Mouse (Mus musculus) hindbrain, embryonic 15.5 days (tissue): ENCODE data around the gene Chst11. TPM values are rescaled to one million over a fixed set of nuclear protein-coding genes. Genes with fewer than 3 reads are reported as not detected.

Experiments
- ATAC-seq: fragments of 200-750 bp; cut with Nextera tagmentation; 2 replicates; pipeline ENCODE4 v1.8.0; 2017; ENCODE audit warnings: low read depth, moderate number of reproducible peaks, moderate TSS enrichment; ENCODE audit not compliant: low FRiP score
- H3K27ac ChIP-seq: fragments of 300-500 bp; sonication (generic); replicated peaks from 2 replicates; pipeline ENCODE4 v1.5.1; 2015; ENCODE audit warnings: mild to moderate bottlenecking, inconsistent platforms
- H3K27me3 ChIP-seq: fragments of 300-500 bp; sonication (generic); 2 replicates; pipeline ENCODE4 v1.6.1; 2015; ENCODE audit warnings: control low read depth, inconsistent platforms
- H3K36me3 ChIP-seq: fragments of 300-500 bp; sonication (generic); 2 replicates; pipeline ENCODE4 v1.6.1; 2015; ENCODE audit warnings: control low read depth, inconsistent platforms
- H3K4me1 ChIP-seq: fragments of 300-500 bp; sonication (generic); replicated peaks from 2 replicates; pipeline ENCODE4 v1.6.1; 2015; ENCODE audit warnings: control low read depth, inconsistent platforms
- H3K4me2 ChIP-seq: fragments of 300-500 bp; sonication (generic); 2 replicates; pipeline ENCODE4 v1.6.1; 2015; ENCODE audit warnings: moderate library complexity, mild to moderate bottlenecking, inconsistent platforms
- H3K4me3 ChIP-seq: fragments of 300-500 bp; sonication (generic); 2 replicates; pipeline ENCODE4 v1.5.1; 2015; ENCODE audit warnings: mild to moderate bottlenecking, inconsistent platforms
- H3K9ac ChIP-seq: fragments of 300-500 bp; sonication (generic); 2 replicates; pipeline ENCODE4 v1.6.1; 2015; ENCODE audit warnings: inconsistent platforms
- H3K9me3 ChIP-seq: fragments of 300-500 bp; sonication (generic); 2 replicates; pipeline ENCODE4 v1.6.1; 2016; ENCODE audit warnings: control low read depth, inconsistent platforms
- WGBS: fragments of 180-500 bp; shearing (Covaris S2); methylation state at CpG from one replicate; pipeline ENCODE4 v1.1.7; 2015; 5-methylcytosine and 5-hydroxymethylcytosine counted together
- polyA plus RNA-seq: library from polyadenylated mRNA; unstranded; fragments of >200 nt; fragmentation: Nextera tagmentation; extraction: Ambion mirVana; gene quantifications from 2 replicates; pipeline ENCODE4 v1.2.1, GENCODE M21; 2015

The Chst11 gene
- polyA plus RNA-seq, 1 experiment from 2014 or later, result 3.8 TPM

DNA sequence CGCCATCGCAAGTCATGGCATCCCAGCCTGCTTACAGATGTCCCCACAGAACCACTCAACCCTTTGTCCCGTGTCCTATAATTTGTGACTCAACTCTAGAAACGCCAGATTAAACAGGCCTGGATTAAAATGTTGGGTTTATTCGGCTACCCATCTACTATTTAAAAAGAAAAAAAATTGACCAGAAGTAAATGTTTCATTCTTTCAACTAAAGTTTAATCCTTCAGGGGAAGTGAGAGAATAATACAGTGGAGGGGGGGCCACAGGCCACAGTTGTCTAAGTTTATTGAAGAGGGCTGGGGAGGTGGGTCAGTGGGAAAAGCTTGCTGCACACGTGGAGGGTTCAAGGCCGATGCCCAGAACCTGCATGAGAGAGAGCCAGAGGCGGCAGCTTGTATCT is 173.9 kb downstream of the Chst11 start:
- Histone ChIP-seq H3K4me3 (no peak overlapping the region), H3K36me3 (no peaks in the 10 kb centered on the region), H3K4me2 (no peak overlapping the region), H3K9me3 (no peaks in the 10 kb centered on the region), H3K4me1 (peaks cover 21% of the 10 kb centered on the region), H3K27me3 (no peaks in the 10 kb centered on the region), H3K9ac (no peak overlapping the region), H3K27ac (no peak overlapping the region)
- WGBS, result 92% methylated on average over 8 of the region's 8 CpGs
- no peak for ATAC-seq

- H3K4me2 ChIP-seq, result no peak overlapping the region
- ATAC-seq, result peak; percentile 60
- no peak overlapping the region for H3K27ac ChIP-seq
- H3K27me3 ChIP-seq, result no peaks in the 10 kb centered on the region
- no peaks in the 10 kb centered on the region for H3K9me3 ChIP-seq
- H3K36me3 ChIP-seq, result no peaks in the 10 kb centered on the region
- H3K4me3 ChIP-seq, result no peak overlapping the region
- no peak overlapping the region for H3K9ac ChIP-seq
- WGBS, result 56% methylated on average over 10 of the region's 10 CpGs
- peaks cover 25% of the 10 kb centered on the region for H3K4me1 ChIP-seq
Measured at GRCm38 (mm10) chr10:83161656-83162365, 176.5 kb downstream of the Chst11 start.

DNA sequence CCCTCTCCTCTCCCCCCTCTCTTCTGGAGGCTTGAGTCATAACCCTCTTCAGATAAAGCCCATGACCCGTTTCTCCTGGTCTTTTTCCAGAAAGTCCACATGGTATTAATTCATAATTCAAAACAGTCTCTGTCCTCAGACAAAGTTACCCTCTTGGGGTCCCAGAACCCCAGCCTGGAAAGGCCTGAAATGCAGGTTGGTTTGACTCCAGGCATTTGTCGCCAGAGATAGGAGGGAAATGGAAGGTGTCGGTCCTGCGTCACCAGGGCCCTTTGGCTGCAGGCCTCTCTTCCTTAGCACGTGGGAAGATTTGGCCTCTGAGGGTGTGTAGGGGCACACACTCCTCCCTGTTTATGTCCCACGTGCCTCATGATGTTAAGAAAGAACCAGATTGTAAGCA is 178.6 kb downstream of the Chst11 start:
- Histone ChIP-seq H3K9ac (no peak overlapping the region), H3K27ac (no peak overlapping the region), H3K4me2 (no peak overlapping the region), H3K4me3 (no peak overlapping the region), H3K4me1 (peaks cover 25% of the 10 kb centered on the region), H3K36me3 (no peaks in the 10 kb centered on the region), H3K9me3 (no peaks in the 10 kb centered on the region), H3K27me3 (no peaks in the 10 kb centered on the region)
- WGBS, result 58% methylated on average over 6 of the region's 6 CpGs
- ATAC-seq, result no peak

DNA sequence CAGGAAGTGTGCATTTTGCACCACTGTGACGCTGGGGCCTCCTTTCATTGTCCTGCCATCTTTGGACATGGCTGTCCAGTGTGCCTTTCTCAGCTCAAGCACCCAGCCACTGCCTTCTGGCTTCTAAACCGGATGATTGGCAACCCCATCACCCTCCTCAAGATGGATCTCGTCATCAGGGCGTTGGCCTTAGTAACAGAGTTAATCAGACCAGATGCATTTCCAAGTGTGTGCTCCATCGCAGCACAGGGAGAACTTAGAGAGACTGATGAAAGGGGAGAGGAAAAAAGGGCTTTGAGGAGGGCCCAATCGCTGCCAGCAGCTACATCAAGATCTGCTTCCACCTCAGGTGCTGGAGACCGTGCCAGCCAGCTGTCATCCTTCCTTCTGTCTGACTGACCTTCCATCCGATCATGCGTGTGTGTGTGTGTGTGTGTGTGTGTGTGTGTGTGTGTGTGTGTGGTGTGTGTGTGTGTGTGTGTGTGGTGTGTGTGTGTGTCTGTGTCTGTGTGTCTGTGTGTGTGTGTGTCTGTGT is 179.7 kb downstream of the Chst11 start:
- H3K4me2 ChIP-seq, result no peak overlapping the region
- no peaks in the 10 kb centered on the region for H3K27me3 ChIP-seq
- H3K9me3 ChIP-seq, result no peaks in the 10 kb centered on the region
- H3K9ac ChIP-seq, result no peak overlapping the region
- H3K36me3 ChIP-seq, result no peaks in the 10 kb centered on the region
- no peak for ATAC-seq
- 67% methylated on average over 8 of the region's 9 CpGs for WGBS
- no peak overlapping the region for H3K27ac ChIP-seq
- peaks cover 25% of the 10 kb centered on the region for H3K4me1 ChIP-seq
- no peak overlapping the region for H3K4me3 ChIP-seq

DNA sequence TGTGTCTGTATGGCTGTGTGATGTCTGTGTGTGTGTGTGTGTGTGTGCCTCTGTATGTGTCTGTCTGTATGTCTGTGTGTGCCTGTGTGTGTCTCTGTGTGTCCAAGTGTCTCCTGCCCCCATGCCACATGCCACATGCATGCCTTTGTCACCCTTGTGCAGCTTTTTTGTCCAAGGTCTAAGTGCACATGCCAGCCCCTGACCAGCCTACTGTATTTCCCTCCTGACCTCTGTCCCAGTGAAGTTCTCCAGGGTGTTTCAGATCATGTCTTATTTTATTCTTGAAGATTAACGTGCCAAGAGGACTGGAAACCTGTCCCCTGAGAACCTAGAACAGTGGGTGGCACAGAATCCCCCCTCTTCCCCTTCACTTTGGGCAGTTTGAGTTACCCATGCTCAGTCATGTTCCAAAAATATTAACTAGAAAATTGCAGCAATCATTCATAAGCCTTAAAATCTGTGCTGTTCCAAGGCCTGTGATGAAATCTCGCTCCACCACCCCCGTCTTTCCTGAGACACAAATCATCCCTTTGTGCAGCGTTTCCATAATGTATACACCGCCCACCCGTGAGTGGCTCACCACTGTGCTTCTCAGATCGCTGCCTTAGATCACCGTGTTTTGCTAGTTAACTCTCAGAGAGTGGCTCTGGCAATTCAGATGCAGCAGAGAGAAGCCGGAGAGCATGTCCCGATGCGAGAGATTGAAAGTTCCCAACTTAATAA is 180.4 kb downstream of the Chst11 start:
- whole genome bisulfite sequencing, result 73% methylated on average over 11 of the region's 11 CpGs
- Histone ChIP-seq H3K4me2 (no peak overlapping the region), H3K4me3 (no peak overlapping the region), H3K9ac (no peak overlapping the region), H3K36me3 (no peaks in the 10 kb centered on the region), H3K27ac (no peak overlapping the region), H3K27me3 (no peaks in the 10 kb centered on the region), H3K4me1 (peaks cover 27% of the 10 kb centered on the region), H3K9me3 (no peaks in the 10 kb centered on the region)
- no peak for ATAC-seq

GRCm38 (mm10) chr10:83166272-83166671 is 181.0 kb downstream of the Chst11 start:
- Histone ChIP-seq H3K27me3 (no peaks in the 10 kb centered on the region), H3K27ac (no peak overlapping the region), H3K4me1 (peaks cover 27% of the 10 kb centered on the region), H3K4me3 (no peak overlapping the region), H3K9me3 (no peaks in the 10 kb centered on the region), H3K36me3 (no peaks in the 10 kb centered on the region), H3K9ac (no peak overlapping the region), H3K4me2 (no peak overlapping the region)
- WGBS, result 81% methylated on average over 9 of the region's 9 CpGs
- no peak for ATAC-seq

DNA sequence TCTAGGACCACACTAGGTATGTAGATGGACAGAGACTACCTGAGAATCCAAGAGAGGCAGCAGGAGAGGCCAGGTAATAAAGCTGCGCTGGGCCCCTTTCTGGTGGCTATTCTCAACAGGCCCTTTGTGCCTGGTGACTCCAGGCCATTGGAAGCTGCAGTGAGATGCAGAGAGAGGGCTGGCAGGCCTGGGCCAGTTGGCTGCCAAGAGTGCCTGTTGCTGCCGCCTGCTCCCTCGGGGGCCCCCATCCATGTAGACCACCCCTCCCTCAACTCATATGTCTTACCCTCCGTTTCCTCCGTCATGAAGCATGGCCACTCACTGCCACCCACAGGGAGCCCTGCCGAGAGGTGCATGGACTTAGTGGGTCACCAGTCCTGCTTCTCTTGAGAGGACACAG is 182.2 kb downstream of the Chst11 start:
- peaks cover 21% of the 10 kb centered on the region for H3K4me1 ChIP-seq
- WGBS, result 61% methylated on average over 6 of the region's 6 CpGs
- no peak for ATAC-seq
- H3K27ac ChIP-seq, result no peak overlapping the region
- no peak overlapping the region for H3K4me3 ChIP-seq
- H3K36me3 ChIP-seq, result no peaks in the 10 kb centered on the region
- H3K4me2 ChIP-seq, result no peak overlapping the region
- H3K9ac ChIP-seq, result no peak overlapping the region
- H3K27me3 ChIP-seq, result no peaks in the 10 kb centered on the region
- H3K9me3 ChIP-seq, result no peaks in the 10 kb centered on the region

DNA sequence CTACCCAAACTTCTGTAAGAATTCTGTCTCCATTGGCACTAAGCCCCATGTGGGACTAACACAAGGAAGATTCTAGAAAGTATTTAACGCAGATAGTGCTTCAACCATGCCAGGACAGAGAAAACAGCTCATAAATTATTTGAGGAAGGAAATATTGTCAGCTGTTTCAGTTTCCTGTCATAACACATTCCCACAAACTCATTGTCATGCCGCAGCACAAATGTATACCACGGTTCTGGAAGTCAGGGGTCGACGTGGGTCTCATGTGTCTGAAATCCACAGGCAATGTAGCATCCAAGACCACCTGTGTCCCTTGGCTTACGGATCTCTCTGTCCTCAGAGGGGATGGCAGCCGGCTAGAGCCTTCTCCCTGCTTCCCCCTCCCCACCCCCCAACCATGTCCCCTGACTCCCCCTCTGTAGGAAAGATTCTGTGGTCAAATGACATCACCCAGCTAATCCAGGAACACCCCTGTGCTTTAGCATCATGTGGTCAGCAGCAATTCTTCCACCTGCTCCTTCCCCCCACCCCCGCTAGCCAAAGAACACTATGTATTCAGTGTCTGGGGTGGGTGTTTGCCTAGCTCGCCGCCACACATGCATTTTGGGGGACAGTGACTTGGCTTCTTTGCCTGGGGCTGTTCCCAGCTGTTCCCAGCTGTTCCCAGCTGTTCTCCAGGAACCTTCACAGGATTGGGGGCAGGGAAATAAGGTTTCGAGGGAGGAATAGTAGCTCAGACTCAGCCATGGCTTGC is 183.2 kb downstream of the Chst11 start:
- no peak for ATAC-seq
- peaks cover 11% of the 10 kb centered on the region for H3K4me1 ChIP-seq
- no peak overlapping the region for H3K9ac ChIP-seq
- no peaks in the 10 kb centered on the region for H3K9me3 ChIP-seq
- WGBS, result 78% methylated on average over 11 of the region's 11 CpGs
- H3K27ac ChIP-seq, result no peak overlapping the region
- no peaks in the 10 kb centered on the region for H3K36me3 ChIP-seq
- H3K4me3 ChIP-seq, result no peak overlapping the region
- no peaks in the 10 kb centered on the region for H3K27me3 ChIP-seq
- no peak overlapping the region for H3K4me2 ChIP-seq

DNA sequence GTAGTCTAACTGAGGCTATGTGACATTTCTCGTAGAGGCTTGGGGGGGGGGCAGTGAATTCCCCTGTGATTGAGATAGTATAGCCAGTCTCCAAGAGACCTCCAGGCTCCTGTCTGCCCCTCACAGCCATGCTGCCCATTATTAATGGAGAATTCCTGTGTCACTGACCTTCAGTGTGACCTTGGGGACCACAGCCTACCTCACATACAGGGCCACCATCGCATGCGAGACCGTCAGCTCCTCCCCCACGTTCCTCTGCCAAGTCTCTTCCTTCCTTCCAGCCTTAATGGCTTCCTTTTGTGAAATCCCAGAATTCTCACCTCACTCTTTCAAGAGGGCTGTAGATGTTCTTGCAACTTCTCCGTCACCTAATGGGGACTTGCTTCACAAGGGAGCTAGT is 184.3 kb downstream of the Chst11 start:
- Histone ChIP-seq H3K36me3 (no peaks in the 10 kb centered on the region), H3K27ac (no peak overlapping the region), H3K4me3 (no peak overlapping the region), H3K27me3 (no peaks in the 10 kb centered on the region), H3K9ac (no peak overlapping the region), H3K4me1 (peaks cover 3% of the 10 kb centered on the region; the same call in 1 of the 2 replicates), H3K4me2 (no peak overlapping the region), H3K9me3 (no peaks in the 10 kb centered on the region)
- no peak for ATAC-seq
- WGBS, result 84% methylated on average over 6 of the region's 6 CpGs

GRCm38 (mm10) chr10:83178151-83178550 is 192.9 kb downstream of the Chst11 start:
- 68% methylated on average over 5 of the region's 5 CpGs for WGBS
- peaks cover 11% of the 10 kb centered on the region for H3K4me1 ChIP-seq
- ATAC-seq, result no peak

GRCm38 (mm10) chr10:83178661-83179060 is 193.4 kb downstream of the Chst11 start:
- Histone ChIP-seq H3K4me2 (no peak overlapping the region), H3K27me3 (no peaks in the 10 kb centered on the region), H3K27ac (no peak overlapping the region), H3K9me3 (no peaks in the 10 kb centered on the region), H3K36me3 (no peaks in the 10 kb centered on the region), H3K4me3 (no peak overlapping the region), H3K9ac (no peak overlapping the region), H3K4me1 (peaks cover 13% of the 10 kb centered on the region)
- ATAC-seq, result no peak
- WGBS, result 39% methylated on average over 1 of the region's 1 CpGs

More at GRCm38 (mm10) chr10:83178151-83178550, 192.9 kb downstream of the Chst11 start:
- Histone ChIP-seq H3K36me3 (no peaks in the 10 kb centered on the region), H3K4me2 (no peak overlapping the region), H3K27ac (no peak overlapping the region), H3K4me3 (no peak overlapping the region), H3K27me3 (no peaks in the 10 kb centered on the region), H3K9ac (no peak overlapping the region), H3K9me3 (no peaks in the 10 kb centered on the region)
